Mouse (Mus musculus) ovary, postnatal 10 days (tissue): ENCODE measurements around the gene Map3k20.

ENCODE experiments used
- DNase-seq: peaks from one replicate; pipeline ENCODE4 v3.0.0; 2022; ENCODE audit warnings: low spot score

Gene Map3k20

DNA sequence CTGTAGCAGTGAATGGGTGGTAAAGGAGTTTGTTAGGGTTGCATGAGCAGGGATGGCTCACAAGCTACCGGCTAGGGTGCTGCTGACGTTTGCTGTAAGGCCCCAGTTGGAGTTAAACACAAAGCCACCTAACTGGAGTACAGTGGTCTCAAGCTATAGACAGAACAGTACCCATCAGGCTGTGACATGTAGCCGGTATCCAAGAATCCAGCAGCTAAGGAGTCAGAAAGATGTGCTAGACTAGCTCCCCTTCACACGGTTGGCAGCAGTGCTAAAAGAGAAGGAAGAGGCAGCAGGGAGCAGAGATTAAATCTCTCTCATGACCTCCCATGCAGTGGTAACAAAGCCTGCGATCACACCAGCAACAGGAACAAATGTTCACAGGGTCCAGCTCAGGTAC lies 36.2 kb downstream of the Map3k20 start:
- no peak for DNase-seq

DNA sequence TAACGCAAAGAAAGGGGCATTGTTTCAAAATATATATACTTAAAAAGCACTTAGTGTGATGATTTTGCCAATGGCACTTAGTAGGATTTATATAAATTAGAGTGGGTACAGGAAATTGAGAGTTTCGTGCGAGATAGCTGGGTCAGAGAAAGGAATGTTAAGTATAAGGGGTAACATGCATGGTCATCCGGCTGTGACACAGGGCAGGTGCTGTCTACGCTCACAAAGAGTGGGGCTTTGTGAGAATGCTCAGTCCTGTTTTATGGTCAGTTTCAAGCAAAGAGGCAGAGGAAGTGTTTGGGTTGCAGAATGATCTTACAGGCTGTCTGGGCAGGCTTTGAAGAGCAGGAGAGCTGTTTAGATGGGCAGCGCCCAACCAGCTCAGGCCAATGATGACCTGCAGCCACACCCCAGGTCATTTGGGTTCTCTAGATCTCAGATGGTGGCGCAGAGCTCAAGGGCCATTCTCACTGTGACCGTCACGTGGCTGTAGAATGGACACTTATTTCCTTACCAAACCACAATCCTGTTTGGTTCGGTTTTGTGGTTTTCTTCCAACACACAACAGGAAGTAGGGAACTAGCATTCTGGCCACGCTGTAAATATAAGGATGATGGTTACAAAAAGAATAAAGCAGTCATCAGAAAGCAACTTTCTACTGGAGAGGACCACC lies 37.4 kb downstream of the Map3k20 start:
- DNase-seq = no peak

- no peak for DNase-seq
Measured at GRCm38 (mm10) chr2:72324436-72324835, 39.0 kb downstream of the Map3k20 start.

GRCm38 (mm10) chr2:72326491-72326890 lies 41.1 kb downstream of the Map3k20 start:
- DNase-seq = no peak

GRCm38 (mm10) chr2:72328435-72328834 lies 43.0 kb downstream of the Map3k20 start:
- DNase-seq = no peak

GRCm38 (mm10) chr2:72330955-72331481 lies 45.6 kb downstream of the Map3k20 start:
- no peak for DNase-seq

DNA sequence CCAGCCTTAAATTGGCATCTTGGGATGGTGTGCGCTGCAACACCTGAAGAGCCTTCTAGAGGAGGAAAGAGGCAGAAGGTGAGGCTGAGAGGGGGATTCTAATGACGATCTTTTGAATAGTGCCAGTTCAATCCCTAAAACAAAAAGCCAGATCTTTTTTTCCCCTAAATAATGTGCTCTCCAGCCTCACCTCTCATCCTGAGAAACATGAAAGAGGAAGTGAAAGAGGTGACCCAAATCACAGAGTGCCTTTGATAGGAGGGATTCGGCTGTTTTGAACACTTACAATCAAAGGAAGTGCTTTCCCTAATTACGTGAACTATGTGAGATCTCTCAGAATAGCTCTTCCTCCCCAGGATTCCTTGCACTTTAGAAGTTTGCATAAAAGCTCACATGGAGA lies 46.6 kb downstream of the Map3k20 start:
- no peak for DNase-seq

- no peak for DNase-seq
Measured at GRCm38 (mm10) chr2:72333210-72333609, 47.8 kb downstream of the Map3k20 start.

DNA sequence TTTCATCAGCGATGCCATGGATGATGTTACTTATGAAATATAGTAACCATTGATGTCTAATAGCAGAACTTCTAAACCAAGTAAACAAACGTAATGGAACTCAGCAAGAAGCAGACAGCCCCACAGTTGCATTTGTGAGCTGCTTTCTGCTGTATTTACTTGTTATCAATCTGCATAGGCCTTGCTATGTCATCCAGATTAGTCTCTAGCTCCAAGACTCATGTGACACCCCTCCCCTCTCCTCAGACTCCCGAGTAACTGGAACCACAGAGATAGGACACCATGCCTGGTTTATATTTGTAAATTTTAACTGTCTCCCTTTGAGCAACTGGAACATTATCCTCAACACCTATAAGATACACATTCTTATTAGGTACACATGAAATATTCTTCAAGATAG lies 51.4 kb downstream of the Map3k20 start:
- DNase-seq = no peak

GRCm38 (mm10) chr2:72345281-72345680 lies 59.8 kb downstream of the Map3k20 start:
- no peak for DNase-seq

DNA sequence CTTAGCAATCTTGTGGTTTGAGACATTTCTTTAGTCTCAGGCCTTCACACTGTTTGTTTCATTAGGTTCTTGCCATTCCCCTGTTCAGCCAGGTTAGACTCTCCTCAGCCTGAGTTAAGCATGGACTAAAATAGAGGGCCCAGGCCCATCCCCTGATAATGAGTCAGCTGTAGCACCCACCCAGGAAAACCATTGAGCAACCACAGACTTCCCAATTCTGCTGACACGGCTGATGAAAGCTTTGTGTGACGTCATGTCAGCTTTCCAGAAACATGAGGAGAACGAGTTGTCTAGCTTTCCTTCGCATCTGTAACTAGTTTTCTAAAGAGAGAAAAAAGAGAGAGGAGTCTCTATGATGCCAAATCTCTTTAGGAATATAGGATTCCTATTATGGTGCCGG lies 65.9 kb downstream of the Map3k20 start:
- DNase-seq = no peak

GRCm38 (mm10) chr2:72351776-72352175 lies 66.3 kb downstream of the Map3k20 start:
- DNase-seq = no peak

DNA sequence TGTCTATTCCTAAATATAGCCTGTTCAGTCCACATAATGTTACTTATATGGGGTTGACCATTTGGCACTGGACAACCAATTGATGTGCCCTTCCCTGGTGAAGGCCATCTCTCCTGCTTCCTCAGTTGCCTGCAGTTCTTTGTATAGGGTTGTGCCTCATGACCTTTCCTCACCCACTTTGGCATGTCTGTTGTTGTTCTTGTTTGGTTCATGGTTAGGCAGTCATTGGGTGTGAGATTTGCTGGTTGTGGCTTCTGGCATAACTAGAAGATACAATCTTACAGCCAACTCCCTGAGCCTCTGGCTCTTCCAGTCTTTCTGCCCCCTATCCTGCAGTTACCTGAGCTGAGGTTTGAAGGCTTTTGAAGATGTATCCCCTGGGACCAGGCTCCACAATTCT lies 67.3 kb downstream of the Map3k20 start:
- no peak for DNase-seq

DNA sequence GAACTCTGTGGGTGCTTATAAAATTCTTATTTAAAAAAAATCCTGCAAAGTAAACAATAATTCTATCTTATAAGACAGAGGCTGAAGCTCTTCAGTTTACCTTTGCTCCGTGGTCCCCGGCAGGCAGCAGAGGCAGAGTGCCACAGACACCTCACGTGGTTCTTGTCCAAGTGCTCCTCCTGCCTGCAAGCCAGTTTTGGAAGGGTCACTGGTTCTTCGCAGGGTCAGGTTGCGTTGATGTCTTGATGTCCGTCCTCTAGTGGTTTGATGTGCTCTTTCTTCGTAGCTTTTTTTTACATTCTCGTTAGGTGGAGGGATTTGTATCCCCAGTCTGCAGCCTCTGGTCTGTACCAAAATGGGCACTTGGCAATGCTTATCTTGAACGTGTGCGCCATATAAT lies 71.0 kb downstream of the Map3k20 start:
- no peak for DNase-seq

DNA sequence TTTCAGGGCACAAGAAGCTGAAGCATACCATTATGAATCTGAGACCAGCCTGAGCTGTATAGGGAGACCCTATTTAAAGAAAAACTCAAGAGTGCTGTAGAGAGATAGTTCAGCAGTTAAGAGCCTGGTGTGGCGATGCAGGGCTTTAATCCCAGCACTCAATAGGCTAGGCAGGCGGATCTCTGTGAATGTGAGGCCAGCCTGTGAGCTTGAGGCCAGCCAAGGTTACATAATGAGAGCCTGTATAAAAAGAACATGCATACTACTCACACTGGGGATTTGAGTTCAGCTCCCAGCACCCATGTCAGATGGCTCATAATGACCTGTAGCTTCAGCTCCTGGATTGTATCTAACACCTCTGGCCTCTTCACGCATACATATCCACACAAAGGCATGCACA lies 76.1 kb downstream of the Map3k20 start:
- no peak for DNase-seq

DNA sequence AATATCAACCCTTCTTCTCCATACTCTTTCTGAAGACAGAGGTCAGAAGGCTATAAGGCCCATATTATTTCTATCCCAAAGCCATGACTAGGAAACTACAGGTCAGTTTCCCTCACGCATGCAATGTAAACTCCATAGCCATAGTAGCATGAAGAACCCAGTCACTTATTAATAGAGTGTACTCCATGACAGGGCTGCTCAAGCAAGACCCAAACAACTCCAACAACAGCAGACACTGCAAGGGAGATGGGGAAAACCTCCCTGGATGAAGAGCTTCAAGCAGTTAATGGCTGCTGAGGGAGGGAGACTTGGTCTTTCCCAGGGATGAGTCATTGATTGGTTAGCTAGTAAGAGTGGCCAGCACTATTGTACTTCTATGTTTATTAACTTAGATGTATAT lies 78.0 kb downstream of the Map3k20 start:
- DNase-seq = no peak

DNA sequence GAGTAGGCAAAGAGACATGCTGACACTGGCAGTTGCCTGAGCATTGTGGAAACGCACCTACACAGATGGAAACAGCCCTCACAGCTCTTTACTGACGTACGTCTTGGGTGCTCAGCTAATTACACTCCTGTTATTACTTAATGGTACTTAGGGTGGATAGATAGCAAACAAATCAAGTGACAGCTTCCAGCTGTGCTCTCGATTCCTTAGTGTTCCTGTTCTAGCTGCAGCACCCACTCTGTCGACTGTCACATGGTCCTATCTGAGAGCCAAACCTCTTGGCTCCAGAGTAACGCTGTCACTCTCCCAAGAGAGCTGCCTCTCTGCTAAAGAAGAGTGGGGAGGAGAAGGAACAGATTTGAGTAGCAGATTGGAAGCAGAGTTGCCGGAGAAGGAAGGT lies 80.5 kb downstream of the Map3k20 start:
- no peak for DNase-seq

DNA sequence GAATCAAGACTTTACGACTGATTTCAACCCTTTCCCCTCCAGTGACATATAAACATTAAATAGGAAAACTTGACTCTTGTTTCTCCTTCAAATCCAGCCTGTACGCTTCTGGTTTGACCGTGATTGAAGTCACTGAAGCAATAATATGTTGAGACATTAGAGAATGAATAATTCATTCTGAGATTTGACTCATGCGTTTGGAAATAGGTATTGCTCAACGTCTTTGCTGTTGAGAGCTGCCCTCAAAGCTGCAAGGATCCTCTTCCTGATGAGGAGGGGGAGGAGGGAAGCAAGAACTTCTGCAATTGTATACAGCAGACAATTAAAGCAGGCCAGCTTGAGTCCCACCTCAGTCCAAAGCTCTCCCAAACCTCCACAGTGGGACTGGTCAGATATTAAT lies 81.1 kb downstream of the Map3k20 start:
- DNase-seq = no peak

GRCm38 (mm10) chr2:72367850-72368249 lies 82.4 kb downstream of the Map3k20 start:
- DNase-seq = no peak

- no peak for DNase-seq
Measured at GRCm38 (mm10) chr2:72369140-72369600, 83.7 kb downstream of the Map3k20 start.

GRCm38 (mm10) chr2:72372136-72372535 lies 86.7 kb downstream of the Map3k20 start:
- no peak for DNase-seq

GRCm38 (mm10) chr2:72374076-72374475 lies 88.6 kb downstream of the Map3k20 start:
- no peak for DNase-seq

DNA sequence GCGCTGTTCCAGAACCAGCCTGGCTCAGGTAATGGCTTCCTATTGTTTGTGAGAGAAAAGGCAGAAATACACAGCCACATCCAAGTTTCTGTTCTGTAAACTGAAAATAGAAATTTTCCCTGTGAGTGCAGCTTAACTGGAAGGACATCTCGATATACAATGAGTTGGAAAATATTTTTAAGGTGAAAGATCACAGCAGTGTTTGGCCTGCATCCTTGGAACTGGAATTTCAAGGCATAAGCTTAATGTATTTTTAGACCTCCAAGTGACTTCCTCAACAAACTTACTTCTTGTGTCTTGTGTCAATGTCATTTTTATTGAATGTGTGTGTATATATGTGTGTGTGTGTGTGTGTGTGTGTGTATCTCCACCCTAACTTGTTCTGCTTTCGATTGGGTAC lies 90.4 kb downstream of the Map3k20 start:
- DNase-seq = no peak

GRCm38 (mm10) chr2:72376946-72377345 lies 91.5 kb downstream of the Map3k20 start:
- DNase-seq = no peak
